Mouse (Mus musculus) embryo, embryonic 10.5 days (tissue): ENCODE measurements around the gene Ropn1l.

Experiments used
- DNase-seq: peaks from one replicate; pipeline ENCODE4 v3.0.0-alpha.2; 2015; ENCODE audit warnings: low spot score

The Ropn1l gene

GRCm38 (mm10) chr15:31453098-31453916 lies at the start of gene Ropn1l:
Gene Ropn1l (minus strand): TSS chr15:31453737.
- peak; percentile 97 for DNase-seq

- no peak for DNase-seq
Observed at GRCm38 (mm10) chr15:31502996-31503395, 49.5 kb upstream of the Ropn1l start.

DNA sequence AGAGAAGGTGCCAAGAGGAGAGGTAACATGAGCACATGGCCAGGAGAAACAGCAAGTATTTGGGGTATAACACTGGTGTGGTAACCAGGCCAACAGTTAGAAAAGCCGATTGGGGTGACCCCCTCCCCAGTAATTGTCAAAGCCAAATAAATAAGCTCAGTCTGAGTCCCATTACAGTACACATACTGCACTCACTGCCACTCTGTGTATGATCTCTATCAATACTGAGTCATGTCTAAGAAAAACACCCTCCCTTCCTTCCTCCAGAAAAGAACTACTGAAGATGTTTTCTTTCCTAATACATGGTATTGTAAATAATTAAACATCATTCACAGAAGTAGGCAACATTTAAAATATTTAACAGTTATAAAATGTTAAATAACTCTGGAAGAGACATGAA lies 48.8 kb upstream of the Ropn1l start:
- no peak for DNase-seq

GRCm38 (mm10) chr15:31494803-31495202 lies 41.3 kb upstream of the Ropn1l start:
- no peak for DNase-seq

DNA sequence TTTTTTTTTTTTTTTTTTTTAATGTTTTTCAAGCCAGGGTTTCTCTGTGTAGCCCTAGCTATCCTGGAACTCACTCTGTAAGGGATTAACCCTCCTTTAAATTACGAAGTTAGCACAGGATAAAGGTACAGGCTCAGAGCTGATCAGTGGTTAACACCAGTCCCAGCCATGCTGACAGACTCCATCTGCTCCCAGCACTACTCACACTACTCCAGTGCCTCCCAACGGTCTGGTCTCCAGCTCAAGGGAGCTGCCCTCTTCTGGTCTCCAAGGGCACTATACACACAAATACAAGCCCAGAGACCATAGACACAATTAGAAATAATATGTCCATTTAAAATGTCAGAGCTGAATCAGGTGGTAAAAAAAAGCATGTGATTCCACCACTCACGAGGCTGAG lies 40.8 kb upstream of the Ropn1l start:
- peak; percentile 16 for DNase-seq

DNA sequence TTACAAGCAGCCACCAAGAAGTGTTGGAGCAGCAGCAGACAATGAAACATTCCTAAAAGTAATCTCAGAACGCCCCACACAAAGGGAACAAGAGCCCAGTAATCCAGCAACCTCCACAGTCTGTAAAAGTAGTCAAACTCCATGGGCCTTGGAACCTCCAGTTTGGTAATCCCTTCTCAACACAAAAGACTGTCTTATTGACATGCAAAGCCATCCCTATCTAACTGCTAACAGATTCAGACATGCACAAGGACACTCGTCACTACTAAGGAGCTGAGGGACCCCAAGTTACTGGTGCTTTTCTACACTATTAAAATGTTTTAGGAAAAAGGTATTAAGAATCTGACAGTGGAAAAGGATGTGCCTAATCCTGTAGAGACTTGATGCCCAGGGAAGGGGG lies 33.9 kb upstream of the Ropn1l start:
- peak; percentile 26 for DNase-seq

GRCm38 (mm10) chr15:31476678-31477077 lies 23.1 kb upstream of the Ropn1l start:
- DNase-seq, result no peak

GRCm38 (mm10) chr15:31472645-31473574 lies 19.4 kb upstream of the Ropn1l start:
- no peak for DNase-seq

DNA sequence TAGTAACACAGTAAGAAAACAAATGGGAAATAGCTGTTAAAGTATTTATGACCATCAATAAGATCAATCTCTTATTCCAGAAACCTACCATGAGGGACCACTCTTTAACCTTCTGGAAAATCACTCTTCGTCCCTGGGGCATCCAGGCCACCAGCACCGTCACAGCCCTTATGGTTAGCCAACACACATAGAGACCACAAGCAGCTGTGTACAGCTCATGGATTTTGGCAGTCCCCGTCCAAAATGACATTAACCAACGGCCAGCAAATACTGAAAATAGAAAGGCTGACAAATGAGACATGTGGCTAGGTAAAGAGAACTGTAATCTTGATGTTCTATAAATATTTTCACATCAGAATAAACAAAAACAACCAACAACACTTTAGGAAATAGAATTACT lies 18.0 kb upstream of the Ropn1l start:
- no peak for DNase-seq

DNA sequence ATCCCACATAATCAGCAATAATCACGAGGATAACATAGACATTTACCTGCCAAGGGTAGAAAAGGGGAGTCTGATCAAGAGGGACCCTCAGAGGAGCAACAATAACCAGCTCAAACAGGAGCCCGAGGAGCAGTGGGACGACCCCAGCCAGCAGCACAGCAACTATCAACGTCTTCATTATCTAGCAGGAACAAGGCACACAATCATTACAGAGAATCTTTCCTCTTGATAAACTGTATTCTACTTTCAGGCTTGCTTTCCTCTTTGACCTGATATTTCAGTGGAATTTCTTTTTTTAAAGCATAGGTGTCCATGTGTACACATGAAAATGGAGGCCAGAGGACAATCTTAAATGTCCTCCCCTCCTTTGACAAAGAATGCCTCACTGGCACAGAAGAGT lies 16.0 kb upstream of the Ropn1l start:
- no peak for DNase-seq

DNA sequence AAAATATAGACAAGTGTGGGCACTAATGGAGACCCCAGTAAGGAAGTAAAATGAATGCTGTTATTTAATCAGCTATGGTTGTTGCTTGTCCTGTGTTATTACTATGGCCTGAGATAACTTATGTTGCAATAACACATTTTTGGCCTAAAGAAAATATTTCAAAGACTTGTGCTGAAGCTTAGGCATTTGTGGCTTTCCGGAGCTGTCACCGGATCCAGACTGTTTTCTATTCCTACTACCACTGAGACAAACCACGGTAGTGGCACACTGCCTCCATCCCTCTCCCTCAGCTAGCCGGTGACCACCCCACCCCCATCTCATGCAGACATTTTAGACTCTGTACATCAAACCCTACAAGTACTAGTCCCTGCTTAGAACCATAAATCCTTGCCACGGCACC lies 15.3 kb upstream of the Ropn1l start:
- no peak for DNase-seq

GRCm38 (mm10) chr15:31466749-31467148 lies 13.2 kb upstream of the Ropn1l start:
- no peak for DNase-seq

DNA sequence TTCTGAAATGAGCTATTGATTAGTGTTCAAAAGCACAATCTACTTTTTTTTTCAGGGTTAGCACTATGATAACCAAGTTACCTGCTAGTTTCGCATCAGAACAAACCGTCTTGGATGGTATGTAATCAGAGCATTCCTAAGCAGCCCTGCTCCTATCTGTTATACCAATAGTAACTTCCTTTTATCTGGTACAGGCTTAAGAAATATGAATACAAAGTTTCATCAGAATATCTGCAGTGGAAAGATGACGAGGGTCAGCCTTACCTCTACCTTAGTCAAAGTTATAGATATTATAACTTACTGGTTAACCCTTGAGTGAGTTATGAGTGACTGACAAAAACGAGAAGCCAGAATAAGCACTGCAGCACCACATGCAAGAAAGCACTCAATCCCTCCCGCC lies 12.8 kb upstream of the Ropn1l start:
- DNase-seq, result no peak

DNA sequence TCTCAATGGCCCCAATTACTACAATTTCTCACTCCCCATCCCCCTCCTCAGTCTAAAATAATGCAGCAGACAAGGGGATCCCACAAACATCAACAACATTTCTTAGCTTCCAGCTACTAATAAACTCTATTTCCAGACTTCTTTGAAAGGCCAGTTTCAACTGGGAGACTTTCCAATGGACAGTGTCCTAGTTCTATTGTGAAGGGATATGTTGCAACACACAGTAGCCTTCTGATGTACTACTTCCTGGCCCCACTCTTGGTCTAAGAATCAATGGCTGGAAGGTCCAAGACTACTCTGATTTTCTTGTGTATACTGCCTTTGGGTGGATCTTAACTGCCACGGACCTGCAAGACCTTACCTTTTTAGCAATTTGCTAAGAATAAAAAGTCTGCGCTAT lies 12.3 kb upstream of the Ropn1l start:
- DNase-seq, result no peak

GRCm38 (mm10) chr15:31460571-31460970 lies 7.0 kb upstream of the Ropn1l start:
- DNase-seq, result no peak

DNA sequence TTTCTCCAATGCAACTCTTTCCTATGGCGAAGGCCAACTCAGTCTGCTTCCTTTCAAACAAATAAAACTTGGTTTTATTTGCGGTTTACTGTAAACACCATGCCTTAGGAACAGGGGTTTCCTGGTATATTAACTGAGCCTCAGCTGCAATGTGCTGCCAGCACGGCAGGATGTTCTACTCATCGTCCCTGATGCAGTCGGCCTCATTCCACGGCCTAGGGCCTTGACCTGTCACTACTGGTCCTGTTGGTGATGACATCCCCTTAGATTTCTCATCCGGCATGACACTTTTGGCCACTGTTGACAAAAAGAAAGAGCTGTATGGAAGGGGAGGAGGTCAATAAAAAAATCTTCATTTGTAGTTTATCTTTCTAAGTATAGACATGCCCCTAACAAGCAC lies 4.5 kb upstream of the Ropn1l start:
- no peak for DNase-seq

DNA sequence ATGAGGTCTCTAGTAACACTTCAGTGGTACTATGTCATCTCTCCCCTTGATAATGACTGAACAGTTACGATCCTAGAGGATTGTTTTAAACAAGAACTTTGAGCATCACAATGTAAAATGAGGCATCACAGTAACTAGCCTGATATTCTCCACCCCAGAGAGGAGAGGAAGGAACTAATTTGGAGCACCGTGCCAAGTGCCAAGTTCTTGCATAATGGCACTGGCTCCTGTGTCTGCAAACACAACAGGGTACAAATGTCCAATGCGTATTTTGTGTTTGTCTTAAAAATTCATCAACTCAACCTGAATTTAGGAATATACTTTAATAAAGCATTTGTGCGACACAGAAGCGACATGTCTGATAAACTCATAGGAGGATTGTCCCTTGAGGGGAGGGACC lies 2.8 kb upstream of the Ropn1l start:
- no peak for DNase-seq

GRCm38 (mm10) chr15:31454861-31455295 lies 1.3 kb upstream of the Ropn1l start:
- DNase-seq, result no peak

GRCm38 (mm10) chr15:31454096-31454860 lies 741 bp upstream of the Ropn1l start:
- no peak for DNase-seq

DNA sequence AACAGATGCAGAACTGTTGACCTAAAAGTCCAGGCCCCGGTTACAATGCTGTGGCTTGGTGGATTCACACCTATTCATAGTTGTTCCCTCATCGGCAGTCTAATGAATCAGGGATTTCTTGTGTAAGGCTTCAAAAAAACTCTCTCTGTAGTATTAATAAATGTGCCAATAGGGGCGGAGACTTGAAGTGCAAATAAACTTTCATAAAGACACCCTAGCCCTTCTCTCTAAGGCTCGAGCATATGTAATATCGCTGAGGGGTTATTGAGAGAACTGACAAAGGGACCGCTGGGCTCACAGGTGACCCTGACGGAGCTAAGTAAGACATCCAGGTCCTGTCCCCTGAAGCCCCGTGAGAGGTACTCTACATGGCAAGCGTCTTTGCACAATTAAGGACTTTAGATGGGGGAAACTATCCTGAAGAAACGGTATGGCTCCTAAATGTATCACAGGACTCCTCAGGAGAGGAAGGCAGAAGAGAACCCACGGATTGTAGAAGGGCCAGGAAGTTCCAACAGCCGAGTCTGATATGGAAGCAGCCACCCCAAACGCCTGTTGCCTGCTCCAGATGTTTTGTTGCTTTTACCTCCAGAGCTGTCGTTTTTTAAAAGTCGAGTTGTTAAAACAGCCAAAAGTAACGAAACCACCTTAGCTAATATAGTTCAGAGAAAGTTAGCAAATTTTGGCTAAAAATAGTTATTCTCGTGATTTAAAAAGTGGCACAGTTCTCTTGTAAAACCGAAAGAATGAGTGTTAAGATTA lies 1.0 kb downstream of the Ropn1l start:
- DNase-seq, result peak; percentile 45

- DNase-seq, result no peak
Observed at GRCm38 (mm10) chr15:31449772-31450171, 3.8 kb downstream of the Ropn1l start.

DNA sequence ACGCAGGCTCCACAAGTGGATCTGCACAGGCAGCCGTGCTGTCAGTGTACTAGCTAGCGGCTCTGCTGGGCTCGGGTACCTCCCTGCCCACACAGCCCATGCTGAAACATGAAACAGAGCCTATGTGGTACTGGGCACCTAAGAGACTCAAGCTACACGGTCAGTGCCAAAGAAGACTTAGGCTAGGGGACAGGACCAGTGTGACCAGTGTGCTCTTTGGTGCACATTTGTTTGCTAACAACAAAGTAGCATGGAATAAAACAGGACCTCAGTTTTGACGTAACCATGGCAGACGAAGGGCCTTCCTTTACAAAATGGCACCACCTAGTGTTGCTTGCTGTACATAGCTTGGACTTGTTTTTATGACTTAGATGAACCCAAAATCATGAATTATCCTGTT lies 6.4 kb downstream of the Ropn1l start:
- DNase-seq, result peak; percentile 76
